Mouse (Mus musculus) forebrain, embryonic 11.5 days (tissue): Measurements from ENCODE around the gene Col26a1. TPM values are rescaled to one million over a fixed set of nuclear protein-coding genes. Genes with fewer than 3 reads are reported as not detected.
A peak's percentile ranks its signal among the peaks of the same experiment; 100 is the strongest.

Experiments used
- ATAC-seq: fragments of 200-750 bp; cut with Nextera tagmentation; replicated peaks from 2 replicates; pipeline ENCODE4 v1.8.0; 2017; ENCODE audit warnings: moderate TSS enrichment; ENCODE audit not compliant: low FRiP score
- DNase-seq: peaks from one replicate; pipeline ENCODE4 v3.0.0-alpha.2; 2017; ENCODE audit warnings: low spot score
- H3K27ac ChIP-seq: fragments of 300-500 bp; sonication (generic); 2 replicates; pipeline ENCODE4 v1.5.1; 2014; ENCODE audit warnings: low read depth, low read length
- H3K27me3 ChIP-seq: fragments of 300-500 bp; sonication (generic); 2 replicates; pipeline ENCODE4 v1.6.1; 2014; ENCODE audit warnings: mild to moderate bottlenecking, low read length, mixed read lengths; ENCODE audit not compliant: control insufficient read depth, insufficient read depth
- H3K36me3 ChIP-seq: fragments of 300-500 bp; sonication (generic); 2 replicates; pipeline ENCODE4 v1.6.1; 2014; ENCODE audit warnings: mild to moderate bottlenecking, low read length, moderate library complexity, mixed read lengths; ENCODE audit not compliant: control insufficient read depth, insufficient read depth
- H3K4me1 ChIP-seq: fragments of 300-500 bp; sonication (generic); replicated peaks from 2 replicates; pipeline ENCODE4 v1.6.1; 2014; ENCODE audit warnings: low read length, mixed read lengths; ENCODE audit not compliant: control insufficient read depth, insufficient read depth
- H3K4me2 ChIP-seq: fragments of 300-500 bp; sonication (generic); 2 replicates; pipeline ENCODE4 v1.6.1; 2014; ENCODE audit warnings: low read depth, mild to moderate bottlenecking, low read length, moderate library complexity, mixed read lengths; ENCODE audit not compliant: severe bottlenecking
- H3K4me3 ChIP-seq: fragments of 300-500 bp; sonication (generic); 2 replicates; pipeline ENCODE4 v1.5.1; 2014; ENCODE audit warnings: low read depth, low read length
- H3K9ac ChIP-seq: fragments of 300-500 bp; sonication (generic); 2 replicates; pipeline ENCODE4 v1.6.1; 2014; ENCODE audit warnings: low read length
- H3K9me3 ChIP-seq: fragments of 300-500 bp; sonication (generic); 2 replicates; pipeline ENCODE4 v1.6.1; 2016; ENCODE audit warnings: low read length, mixed read lengths; ENCODE audit not compliant: control insufficient read depth
- WGBS: fragments of 180-500 bp; shearing (Covaris S2); extraction: QIAGEN DNeasy Blood & Tissue Kit; methylation state at CpG from one replicate; pipeline ENCODE4 v1.1.7; 2014; 5-methylcytosine and 5-hydroxymethylcytosine counted together
- polyA plus RNA-seq: library from polyadenylated mRNA; unstranded; fragments of >200 nt; fragmentation: Nextera tagmentation; extraction: Ambion mirVana; gene quantifications from 2 replicates; pipeline ENCODE4 v1.2.1, GENCODE M21; 2014

Gene Col26a1
- polyA plus RNA-seq, 1 experiment from 2014 or later: 40.6 TPM

DNA sequence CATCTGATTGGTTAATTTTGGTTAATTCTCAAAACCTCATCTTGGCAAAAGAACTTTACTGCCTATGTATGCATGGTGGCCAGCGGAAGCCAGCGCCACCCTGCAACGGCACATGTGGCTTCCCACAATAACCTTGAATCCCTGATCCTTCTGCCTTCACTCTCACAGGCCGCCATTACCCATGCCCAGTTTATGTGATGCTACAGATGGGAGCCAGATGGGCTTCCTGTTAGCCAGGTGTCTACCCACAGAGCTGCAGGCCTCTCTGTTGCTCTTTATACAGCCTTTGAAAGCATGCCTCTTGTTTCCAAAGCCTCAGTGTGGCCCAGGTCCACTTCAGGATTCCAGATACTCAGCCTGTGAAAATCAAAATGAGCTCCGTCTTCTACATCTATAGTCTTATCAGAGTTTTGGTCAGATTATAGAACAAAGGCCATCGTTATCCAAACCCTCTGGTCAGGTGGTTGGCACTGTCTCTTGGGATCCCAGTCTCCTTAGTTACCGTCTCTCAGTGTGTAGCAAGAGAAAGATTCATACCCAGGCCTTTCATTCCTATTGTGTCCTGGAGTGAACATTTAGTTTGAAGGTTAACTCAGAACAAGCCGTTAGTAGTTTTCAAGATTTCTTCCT, 34.7 kb upstream of the Col26a1 start:
- ATAC-seq: no peak
- H3K4me2 ChIP-seq: no peak overlapping the region

GRCm38 (mm10) chr5:136914183-136914582, 31.2 kb upstream of the Col26a1 start:
- WGBS: 91% methylated on average over 3 of the region's 3 CpGs
- ATAC-seq (no peak), DNase-seq (no peak)

More for the DNA sequence above, 34.7 kb upstream of the Col26a1 start:
- no peak overlapping the region for H3K4me3 ChIP-seq
- H3K27me3 ChIP-seq: no peaks in the 10 kb centered on the region
- no peak for DNase-seq
- no peak overlapping the region for H3K9ac ChIP-seq
- WGBS: 93% methylated on average over 8 of the region's 8 CpGs
- H3K27ac ChIP-seq: no peak overlapping the region
- H3K9me3 ChIP-seq: no peaks in the 10 kb centered on the region
- H3K4me1 ChIP-seq: peaks cover 4% of the 10 kb centered on the region; the same call in 1 of the 2 replicates
- H3K36me3 ChIP-seq: no peaks in the 10 kb centered on the region

GRCm38 (mm10) chr5:136907991-136908857, 25.2 kb upstream of the Col26a1 start, which contains the start of gene Ift22:
Gene Ift22 (plus strand): TSS chr5:136908150.
- Histone ChIP-seq H3K4me2 (peak within 1 kb of the TSS; percentile 45), H3K27me3 (no peaks in the 10 kb centered on the region), H3K4me3 (peak within 1 kb of the TSS; percentile 58), H3K36me3 (no peaks in the 10 kb centered on the region; the same call in none of the 2 replicates), H3K9ac (peak within 1 kb of the TSS; percentile 56), H3K27ac (no peak within 1 kb of the TSS), H3K4me1 (no peaks in the 10 kb centered on the region; the same call in 1 of the 2 replicates), H3K9me3 (no peaks in the 10 kb centered on the region)
- 10% methylated on average over 32 of the region's 32 CpGs for WGBS
- ATAC-seq: peak; percentile 95
- DNase-seq: peak; percentile 94

More at GRCm38 (mm10) chr5:136914183-136914582, 31.2 kb upstream of the Col26a1 start:
- no peaks in the 10 kb centered on the region for H3K9me3 ChIP-seq
- no peaks in the 10 kb centered on the region; the same call in none of the 2 replicates for H3K36me3 ChIP-seq
- no peaks in the 10 kb centered on the region for H3K4me1 ChIP-seq
- no peaks in the 10 kb centered on the region for H3K27me3 ChIP-seq
- H3K4me2 ChIP-seq: no peak overlapping the region
- H3K9ac ChIP-seq: no peak overlapping the region
- H3K4me3 ChIP-seq: no peak overlapping the region
- no peak overlapping the region for H3K27ac ChIP-seq

DNA sequence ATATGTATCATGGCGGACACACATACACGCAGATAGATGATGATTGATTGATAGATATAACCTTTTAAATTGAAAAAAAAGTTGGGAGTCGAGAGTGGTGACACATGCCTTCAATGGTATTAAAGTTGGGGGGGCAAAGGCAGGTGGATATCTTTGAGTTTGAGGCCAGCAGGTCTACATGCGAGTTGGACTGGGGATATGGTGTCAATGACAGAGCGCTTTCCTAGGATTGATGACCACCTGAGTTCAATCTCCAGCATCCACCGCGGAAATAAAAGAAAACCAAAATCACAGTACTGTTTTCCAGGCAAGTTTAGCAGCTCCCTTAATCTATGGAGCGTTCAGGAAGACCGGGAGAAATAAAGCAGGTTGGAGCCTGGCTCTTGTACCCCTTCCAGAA, 24.6 kb upstream of the Col26a1 start:
- 42% methylated on average over 9 of the region's 9 CpGs for WGBS
- Histone ChIP-seq H3K4me3 (peak overlapping the region; percentile 58), H3K9ac (peak overlapping the region; percentile 30), H3K9me3 (no peaks in the 10 kb centered on the region), H3K36me3 (no peaks in the 10 kb centered on the region; the same call in none of the 2 replicates), H3K27me3 (no peaks in the 10 kb centered on the region), H3K4me2 (peak overlapping the region; percentile 45), H3K4me1 (no peaks in the 10 kb centered on the region; the same call in 1 of the 2 replicates), H3K27ac (no peak overlapping the region)
- no peak for ATAC-seq
- no peak for DNase-seq

DNA sequence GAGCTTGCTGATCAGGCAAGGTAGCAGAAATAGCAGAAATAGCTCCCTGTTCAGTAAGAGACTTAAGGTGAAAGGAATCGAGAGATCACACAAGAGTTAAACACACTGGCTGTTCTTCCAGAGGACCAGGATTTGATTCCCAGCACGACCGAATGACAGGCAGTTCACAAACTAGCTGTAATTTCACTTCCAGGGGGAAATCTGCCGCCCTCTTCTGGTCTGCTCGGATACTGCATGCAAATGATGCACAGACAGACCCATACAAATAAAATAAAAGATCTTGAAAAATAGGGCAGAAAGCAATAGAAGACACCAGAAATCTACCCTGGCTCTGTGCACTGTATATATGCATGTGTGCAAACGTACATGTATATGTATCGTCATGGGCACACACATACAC, 22.6 kb upstream of the Col26a1 start:
- Histone ChIP-seq H3K9me3 (no peaks in the 10 kb centered on the region), H3K27ac (no peak overlapping the region), H3K27me3 (no peaks in the 10 kb centered on the region), H3K9ac (no peak overlapping the region), H3K4me2 (no peak overlapping the region), H3K4me3 (no peak overlapping the region), H3K4me1 (no peaks in the 10 kb centered on the region; the same call in 1 of the 2 replicates), H3K36me3 (no peaks in the 10 kb centered on the region)
- no peak for ATAC-seq
- peak; percentile 61 for DNase-seq
- 54% methylated on average over 7 of the region's 7 CpGs for WGBS

- no peak for DNase-seq
- H3K27ac ChIP-seq: no peak overlapping the region
- no peaks in the 10 kb centered on the region; the same call in 1 of the 2 replicates for H3K4me1 ChIP-seq
- no peaks in the 10 kb centered on the region for H3K36me3 ChIP-seq
- no peak for ATAC-seq
- no peaks in the 10 kb centered on the region for H3K9me3 ChIP-seq
- H3K4me3 ChIP-seq: no peak overlapping the region
- WGBS: 57% methylated on average over 3 of the region's 3 CpGs
- H3K27me3 ChIP-seq: no peaks in the 10 kb centered on the region
- H3K4me2 ChIP-seq: no peak overlapping the region
- H3K9ac ChIP-seq: no peak overlapping the region
Measured at GRCm38 (mm10) chr5:136904621-136905020, 21.6 kb upstream of the Col26a1 start.

- Histone ChIP-seq H3K27me3 (no peaks in the 10 kb centered on the region), H3K27ac (no peak overlapping the region)
Measured at GRCm38 (mm10) chr5:136895529-136895963, 12.5 kb upstream of the Col26a1 start.

DNA sequence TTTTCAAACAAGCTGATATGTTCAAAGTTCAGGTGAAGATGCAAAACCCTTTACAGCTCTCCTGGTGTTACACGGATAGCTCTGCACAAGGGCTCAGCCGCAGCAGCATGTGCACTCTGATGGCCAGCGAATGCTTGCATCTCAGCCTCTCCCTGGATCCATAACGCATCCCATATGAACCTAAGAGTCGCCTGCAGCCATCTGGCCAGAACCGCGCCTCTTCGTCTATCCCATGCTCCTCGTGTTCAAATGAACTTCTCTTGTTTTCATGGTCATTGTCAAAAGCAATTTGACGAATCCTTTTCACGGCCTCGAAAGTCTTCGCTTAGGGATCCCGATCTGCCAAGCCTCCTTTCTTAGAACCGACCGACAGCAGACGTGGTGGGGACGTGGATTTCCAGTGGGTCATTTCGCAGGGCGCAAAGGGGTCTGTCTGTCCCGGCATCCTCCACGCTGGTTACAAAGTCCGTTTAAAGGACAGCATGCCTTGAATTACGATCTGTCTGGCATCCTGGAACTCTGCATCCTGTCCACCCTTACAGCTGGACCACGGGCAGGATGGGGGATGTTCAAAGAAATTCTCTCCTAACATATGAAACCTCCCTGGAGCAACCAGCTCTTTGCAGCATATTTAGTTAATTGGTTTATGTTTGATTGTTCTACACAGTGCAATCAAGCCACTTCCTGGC, 12.0 kb upstream of the Col26a1 start:
- H3K9me3 ChIP-seq: no peaks in the 10 kb centered on the region
- H3K27me3 ChIP-seq: no peaks in the 10 kb centered on the region
- H3K9ac ChIP-seq: no peak overlapping the region
- 72% methylated on average over 25 of the region's 25 CpGs for WGBS
- H3K4me3 ChIP-seq: no peak overlapping the region
- no peaks in the 10 kb centered on the region for H3K4me1 ChIP-seq
- DNase-seq (no peak), ATAC-seq (no peak)
- no peak overlapping the region for H3K4me2 ChIP-seq
- no peaks in the 10 kb centered on the region for H3K36me3 ChIP-seq
- H3K27ac ChIP-seq: no peak overlapping the region

More at GRCm38 (mm10) chr5:136895529-136895963, 12.5 kb upstream of the Col26a1 start:
- DNase-seq: no peak
- H3K4me2 ChIP-seq: no peak overlapping the region
- H3K9ac ChIP-seq: no peak overlapping the region
- no peaks in the 10 kb centered on the region for H3K36me3 ChIP-seq
- ATAC-seq: no peak
- WGBS: 65% methylated on average over 10 of the region's 10 CpGs
- H3K4me1 ChIP-seq: no peaks in the 10 kb centered on the region
- no peaks in the 10 kb centered on the region for H3K9me3 ChIP-seq
- no peak overlapping the region for H3K4me3 ChIP-seq
